Mouse (Mus musculus): ENCODE measurements at regions not wholly inside any gene's neighbourhood (a gene's known extent, or its start where the extent isn't known, plus 50 kb on each side); places are given as distances from the start of the nearest gene placed in this dataset.

DNA sequence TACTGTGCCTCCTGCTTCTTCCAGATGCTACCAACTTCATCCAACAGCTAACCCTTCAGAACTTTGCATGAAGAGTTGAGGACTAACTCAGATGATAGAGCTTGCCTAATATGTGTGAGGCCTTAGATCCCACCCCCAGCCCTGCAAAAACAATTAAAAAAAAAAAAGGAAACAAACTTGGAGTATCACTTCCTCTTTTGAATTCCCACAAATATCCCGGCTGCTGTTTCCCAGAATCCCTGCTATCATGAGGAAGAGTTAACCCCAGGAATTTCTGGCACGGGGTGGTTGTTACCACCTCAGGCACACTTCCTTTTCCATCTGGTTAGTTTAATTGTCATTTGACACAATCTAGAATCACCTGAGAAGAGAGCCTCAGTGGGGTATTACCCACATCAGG lies 123.8 kb downstream of the Bcl2l11 start:
- no peak for TF ChIP-seq CTCF (IDR thresholded peaks at IDR 0.05; ENCODE audit: control insufficient read depth, insufficient read depth, insufficient replicate concordance, low read depth, low read length)
- TF ChIP-seq POLR2A (IDR thresholded peaks at IDR 0.05; ENCODE audit: control insufficient read depth, low read depth, low read length) = no peak
